Mouse (Mus musculus): ENCODE measurements at regions not wholly inside any gene's neighbourhood (a gene's known extent, or its start where the extent isn't known, plus 50 kb on each side); places are given as distances from the start of the nearest gene placed in this dataset.
"Not testable (repeated sequence)": the region's sequence is repeated elsewhere in the genome, so short reads cannot be mapped to it uniquely, and the experiment has no call there.

GRCm38 (mm10) chr2:64443171-64443570 is 345.3 kb upstream of the Fign start:
- no peak overlapping the region for H3K9ac ChIP-seq (replicated peaks)
- no peaks in the 10 kb centered on the region for H3K4me1 ChIP-seq (replicated peaks)
- no peak overlapping the region for H3K27ac ChIP-seq
- H3K4me2 ChIP-seq, result no peak overlapping the region
- no peaks in the 10 kb centered on the region for H3K27me3 ChIP-seq
- no peaks in the 10 kb centered on the region for H3K9me3 ChIP-seq
- no peak for ATAC-seq (ENCODE audit: insufficient number of reproducible peaks, insufficient read depth, low FRiP score, low TSS enrichment, low read depth)
- WGBS, result 91% methylated on average over 3 of the region's 3 CpGs
- H3K36me3 ChIP-seq, result no peaks in the 10 kb centered on the region
- H3K4me3 ChIP-seq (replicated peaks), result no peak overlapping the region

- no peak overlapping the region for H3K9ac ChIP-seq (replicated peaks)
- H3K4me1 ChIP-seq (replicated peaks), result no peaks in the 10 kb centered on the region
- H3K27ac ChIP-seq, result no peak overlapping the region
- no peak overlapping the region for H3K4me2 ChIP-seq
- no peaks in the 10 kb centered on the region for H3K36me3 ChIP-seq
- WGBS, result 82% methylated on average over 2 of the region's 2 CpGs
- ATAC-seq (ENCODE audit: insufficient number of reproducible peaks, insufficient read depth, low FRiP score, low TSS enrichment, low read depth), result no peak
- H3K4me3 ChIP-seq (replicated peaks), result no peak overlapping the region
- H3K27me3 ChIP-seq, result no peaks in the 10 kb centered on the region
- H3K9me3 ChIP-seq, result no peaks in the 10 kb centered on the region
Observed at GRCm38 (mm10) chr2:64440961-64441360, 343.1 kb upstream of the Fign start.

- H3K9ac ChIP-seq (replicated peaks); H3K27me3 ChIP-seq; H3K9me3 ChIP-seq; H3K4me3 ChIP-seq (replicated peaks); ATAC-seq (ENCODE audit: insufficient number of reproducible peaks, insufficient read depth, low FRiP score, low TSS enrichment, low read depth); H3K4me1 ChIP-seq (replicated peaks); H3K27ac ChIP-seq; H3K36me3 ChIP-seq; H3K4me2 ChIP-seq: not testable (repeated sequence)
Observed at GRCm38 (mm10) chr2:64417129-64417528, 319.3 kb upstream of the Fign start.

- H3K4me3 ChIP-seq (replicated peaks), result no peak overlapping the region
- no peak overlapping the region for H3K9ac ChIP-seq (replicated peaks)
- no peaks in the 10 kb centered on the region for H3K4me1 ChIP-seq (replicated peaks)
- ATAC-seq (ENCODE audit: insufficient number of reproducible peaks, insufficient read depth, low FRiP score, low TSS enrichment, low read depth), result no peak
- H3K9me3 ChIP-seq, result no peaks in the 10 kb centered on the region
- H3K4me2 ChIP-seq, result no peak overlapping the region
- H3K27ac ChIP-seq, result no peak overlapping the region
- no peaks in the 10 kb centered on the region for H3K36me3 ChIP-seq
- WGBS, result 56% methylated on average over 1 of the region's 1 CpGs
- no peaks in the 10 kb centered on the region for H3K27me3 ChIP-seq
Observed at GRCm38 (mm10) chr2:64413846-64414245, 316.0 kb upstream of the Fign start.

GRCm38 (mm10) chr2:64413263-64413662 is 315.4 kb upstream of the Fign start:
- no peak for ATAC-seq (ENCODE audit: insufficient number of reproducible peaks, insufficient read depth, low FRiP score, low TSS enrichment, low read depth)
- Histone ChIP-seq H3K4me1 (replicated peaks) (no peaks in the 10 kb centered on the region), H3K9ac (replicated peaks) (no peak overlapping the region), H3K27me3 (no peaks in the 10 kb centered on the region), H3K36me3 (no peaks in the 10 kb centered on the region), H3K4me2 (no peak overlapping the region), H3K27ac (no peak overlapping the region), H3K9me3 (no peaks in the 10 kb centered on the region), H3K4me3 (replicated peaks) (no peak overlapping the region)

GRCm38 (mm10) chr2:64395946-64396345 is 298.1 kb upstream of the Fign start:
- no peak overlapping the region for H3K4me2 ChIP-seq
- H3K27me3 ChIP-seq, result no peaks in the 10 kb centered on the region
- H3K4me3 ChIP-seq (replicated peaks), result no peak overlapping the region
- H3K27ac ChIP-seq, result no peak overlapping the region
- no peaks in the 10 kb centered on the region for H3K9me3 ChIP-seq
- no peak overlapping the region for H3K9ac ChIP-seq (replicated peaks)
- H3K4me1 ChIP-seq (replicated peaks), result no peaks in the 10 kb centered on the region; the same call in 1 of the 2 replicates
- 92% methylated on average over 4 of the region's 4 CpGs for WGBS
- no peak for ATAC-seq (ENCODE audit: insufficient number of reproducible peaks, insufficient read depth, low FRiP score, low TSS enrichment, low read depth)
- H3K36me3 ChIP-seq, result no peaks in the 10 kb centered on the region

GRCm38 (mm10) chr2:64394619-64395294 is 296.9 kb upstream of the Fign start:
- Histone ChIP-seq H3K4me1 (replicated peaks) (no peaks in the 10 kb centered on the region; the same call in 1 of the 2 replicates), H3K27ac (no peak overlapping the region; the same call in 1 of the 2 replicates), H3K9ac (replicated peaks) (no peak overlapping the region), H3K4me3 (replicated peaks) (no peak overlapping the region), H3K27me3 (no peaks in the 10 kb centered on the region), H3K9me3 (no peaks in the 10 kb centered on the region), H3K4me2 (no peak overlapping the region), H3K36me3 (no peaks in the 10 kb centered on the region)
- whole genome bisulfite sequencing, result 57% methylated on average over 11 of the region's 11 CpGs
- no peak for ATAC-seq (ENCODE audit: insufficient number of reproducible peaks, insufficient read depth, low FRiP score, low TSS enrichment, low read depth)

GRCm38 (mm10) chr2:64394199-64394598 is 296.4 kb upstream of the Fign start:
- Histone ChIP-seq H3K27me3 (no peaks in the 10 kb centered on the region), H3K4me3 (replicated peaks) (no peak overlapping the region), H3K27ac (no peak overlapping the region), H3K36me3 (no peaks in the 10 kb centered on the region), H3K4me2 (no peak overlapping the region), H3K4me1 (replicated peaks) (no peaks in the 10 kb centered on the region; the same call in 1 of the 2 replicates), H3K9ac (replicated peaks) (no peak overlapping the region), H3K9me3 (no peaks in the 10 kb centered on the region)
- no peak for ATAC-seq (ENCODE audit: insufficient number of reproducible peaks, insufficient read depth, low FRiP score, low TSS enrichment, low read depth)
- 62% methylated on average over 8 of the region's 8 CpGs for WGBS

- Histone ChIP-seq H3K4me2 (no peak overlapping the region), H3K27me3 (no peaks in the 10 kb centered on the region), H3K9ac (replicated peaks) (no peak overlapping the region), H3K4me1 (replicated peaks) (no peaks in the 10 kb centered on the region), H3K4me3 (replicated peaks) (no peak overlapping the region), H3K9me3 (no peaks in the 10 kb centered on the region), H3K27ac (no peak overlapping the region), H3K36me3 (no peaks in the 10 kb centered on the region)
- WGBS, result 36% methylated on average over 2 of the region's 2 CpGs
- no peak for ATAC-seq (ENCODE audit: insufficient number of reproducible peaks, insufficient read depth, low FRiP score, low TSS enrichment, low read depth)
Observed at GRCm38 (mm10) chr2:64369791-64370190, 272.0 kb upstream of the Fign start.

- H3K4me2 ChIP-seq, result no peak overlapping the region
- no peaks in the 10 kb centered on the region for H3K27me3 ChIP-seq
- no peak for ATAC-seq (ENCODE audit: insufficient number of reproducible peaks, insufficient read depth, low FRiP score, low TSS enrichment, low read depth)
- H3K4me3 ChIP-seq (replicated peaks), result no peak overlapping the region
- H3K36me3 ChIP-seq, result no peaks in the 10 kb centered on the region
- 86% methylated on average over 7 of the region's 7 CpGs for WGBS
- H3K4me1 ChIP-seq (replicated peaks), result no peaks in the 10 kb centered on the region
- no peak overlapping the region for H3K9ac ChIP-seq (replicated peaks)
- H3K9me3 ChIP-seq, result no peaks in the 10 kb centered on the region
- H3K27ac ChIP-seq, result no peak overlapping the region
Observed at GRCm38 (mm10) chr2:64367188-64367587, 269.4 kb upstream of the Fign start.

- Histone ChIP-seq H3K4me1 (replicated peaks) (no peaks in the 10 kb centered on the region), H3K4me2 (no peak overlapping the region), H3K9me3 (no peaks in the 10 kb centered on the region), H3K4me3 (replicated peaks) (no peak overlapping the region), H3K27me3 (no peaks in the 10 kb centered on the region), H3K9ac (replicated peaks) (no peak overlapping the region), H3K36me3 (no peaks in the 10 kb centered on the region), H3K27ac (no peak overlapping the region)
- 91% methylated on average over 5 of the region's 5 CpGs for WGBS
- no peak for ATAC-seq (ENCODE audit: insufficient number of reproducible peaks, insufficient read depth, low FRiP score, low TSS enrichment, low read depth)
Observed at GRCm38 (mm10) chr2:64366528-64366927, 268.7 kb upstream of the Fign start.

- Histone ChIP-seq H3K9ac (replicated peaks) (no peak overlapping the region), H3K27me3 (no peaks in the 10 kb centered on the region), H3K36me3 (no peaks in the 10 kb centered on the region), H3K4me1 (replicated peaks) (no peaks in the 10 kb centered on the region), H3K4me2 (no peak overlapping the region), H3K27ac (no peak overlapping the region), H3K9me3 (no peaks in the 10 kb centered on the region), H3K4me3 (replicated peaks) (no peak overlapping the region)
- 93% methylated on average over 4 of the region's 4 CpGs for WGBS
- ATAC-seq (ENCODE audit: insufficient number of reproducible peaks, insufficient read depth, low FRiP score, low TSS enrichment, low read depth), result no peak
Observed at GRCm38 (mm10) chr2:64356286-64356685, 258.4 kb upstream of the Fign start.
